Mouse (Mus musculus) small intestine, adult 2 months (tissue): Measurements from ENCODE around the gene Snd1. TPM values are rescaled to one million over a fixed set of nuclear protein-coding genes. Genes with fewer than 3 reads are reported as not detected.

ENCODE experiments used
- H3K27ac ChIP-seq: fragments of 200-500 bp; 2 replicates; pipeline ENCODE4 v1.5.1; 2012; ENCODE audit warnings: low read depth, low read length, control low read depth, inconsistent platforms; ENCODE audit not compliant: insufficient read depth
- H3K27me3 ChIP-seq: fragments of 200-500 bp; 2 replicates; pipeline ENCODE4 v1.6.1; 2012; ENCODE audit warnings: mild to moderate bottlenecking, moderate library complexity, low read length, inconsistent platforms; ENCODE audit not compliant: control insufficient read depth, insufficient read depth
- H3K36me3 ChIP-seq: fragments of 200-500 bp; 2 replicates; pipeline ENCODE4 v1.6.1; 2012; ENCODE audit warnings: mild to moderate bottlenecking, low read length, control low read depth, inconsistent platforms; ENCODE audit not compliant: control insufficient read depth, insufficient read depth
- H3K4me1 ChIP-seq: fragments of 200-500 bp; 2 replicates; pipeline ENCODE4 v1.6.1; 2012; ENCODE audit warnings: low read length, inconsistent platforms, mixed read lengths; ENCODE audit not compliant: control insufficient read depth, insufficient read depth, insufficient read length
- H3K4me3 ChIP-seq: fragments of 200-500 bp; 2 replicates; pipeline ENCODE4 v1.5.1; 2012; ENCODE audit warnings: low read depth, mild to moderate bottlenecking, control low read depth, inconsistent platforms, low read length, moderate library complexity
- CTCF ChIP-seq: fragments of 200-500 bp; IDR thresholded peaks from 2 replicates; pipeline ENCODE4 v1.5.1; 2012; ENCODE audit warnings: low read depth, mild to moderate bottlenecking, control low read depth, inconsistent platforms, low read length, moderate library complexity, mixed read lengths; ENCODE audit not compliant: insufficient replicate concordance, insufficient read length; ENCODE audit errors: extremely low read depth
- POLR2A ChIP-seq: fragments of 200-500 bp; IDR thresholded peaks from 2 replicates; pipeline ENCODE4 v1.6.1; 2012; ENCODE audit warnings: low read depth, mild to moderate bottlenecking, control low read depth, inconsistent platforms, low read length, moderate library complexity
- WGBS: fragments of 180-500 bp; shearing (Covaris S2); methylation state at CpG from one replicate; pipeline ENCODE4 v1.1.7; 2018; 5-methylcytosine and 5-hydroxymethylcytosine counted together
- polyA plus RNA-seq: library from polyadenylated mRNA; depleted of rRNA; stranded (reverse); fragments of >200 nt; gene quantifications from 2 replicates; pipeline ENCODE4 v1.2.3, GENCODE M21; 2012

Gene Snd1
- polyA plus RNA-seq, 1 experiment: 77.7 TPM

- TF ChIP-seq CTCF (no peak), POLR2A (no peak)
- H3K4me1 ChIP-seq: no peaks in the 10 kb centered on the region
- no peaks in the 10 kb centered on the region for H3K27me3 ChIP-seq
- H3K36me3 ChIP-seq: no peaks in the 10 kb centered on the region
- 85% methylated on average over 2 of the region's 2 CpGs for WGBS
- no peak overlapping the region for H3K27ac ChIP-seq
- no peak overlapping the region for H3K4me3 ChIP-seq
Observed at GRCm38 (mm10) chr6:28814895-28815294, 340.0 kb downstream of the Snd1 start.

GRCm38 (mm10) chr6:28817039-28817438 lies 342.1 kb downstream of the Snd1 start:
- TF ChIP-seq POLR2A (no peak), CTCF (no peak)
- Histone ChIP-seq H3K4me3 (no peak overlapping the region), H3K27ac (no peak overlapping the region), H3K27me3 (no peaks in the 10 kb centered on the region), H3K36me3 (no peaks in the 10 kb centered on the region), H3K4me1 (no peaks in the 10 kb centered on the region)
- 78% methylated on average over 9 of the region's 9 CpGs for WGBS

- 88% methylated on average over 13 of the region's 13 CpGs for WGBS
- no peaks in the 10 kb centered on the region for H3K4me1 ChIP-seq
- no peaks in the 10 kb centered on the region for H3K27me3 ChIP-seq
- H3K4me3 ChIP-seq: no peak overlapping the region
- no peaks in the 10 kb centered on the region for H3K36me3 ChIP-seq
- no peak overlapping the region for H3K27ac ChIP-seq
- TF ChIP-seq POLR2A (no peak), CTCF (no peak)
Observed at GRCm38 (mm10) chr6:28819509-28820358, 344.8 kb downstream of the Snd1 start.

- H3K4me1 ChIP-seq: no peaks in the 10 kb centered on the region
- H3K4me3 ChIP-seq: no peak overlapping the region
- H3K27me3 ChIP-seq: no peaks in the 10 kb centered on the region
- H3K36me3 ChIP-seq: no peaks in the 10 kb centered on the region
- WGBS: 85% methylated on average over 3 of the region's 3 CpGs
- no peak overlapping the region for H3K27ac ChIP-seq
- TF ChIP-seq CTCF: no peak
Observed at GRCm38 (mm10) chr6:28822296-28822695, 347.4 kb downstream of the Snd1 start.

- no peak overlapping the region for H3K4me3 ChIP-seq
- WGBS: 87% methylated on average over 3 of the region's 3 CpGs
- no peaks in the 10 kb centered on the region for H3K4me1 ChIP-seq
- H3K27ac ChIP-seq: no peak overlapping the region
- no peaks in the 10 kb centered on the region for H3K36me3 ChIP-seq
- H3K27me3 ChIP-seq: no peaks in the 10 kb centered on the region
- no peak for TF ChIP-seq POLR2A
Observed at GRCm38 (mm10) chr6:28823375-28823774, 348.4 kb downstream of the Snd1 start.

- H3K27ac ChIP-seq: no peak overlapping the region
- WGBS: 90% methylated on average over 5 of the region's 5 CpGs
- no peaks in the 10 kb centered on the region for H3K27me3 ChIP-seq
- TF ChIP-seq POLR2A: no peak
- TF ChIP-seq CTCF: no peak
- H3K36me3 ChIP-seq: no peaks in the 10 kb centered on the region
- no peak overlapping the region for H3K4me3 ChIP-seq
- no peaks in the 10 kb centered on the region for H3K4me1 ChIP-seq
Observed at GRCm38 (mm10) chr6:28823802-28824201, 348.9 kb downstream of the Snd1 start.

- TF ChIP-seq CTCF (no peak), POLR2A (no peak)
- no peaks in the 10 kb centered on the region for H3K27me3 ChIP-seq
- H3K36me3 ChIP-seq: no peaks in the 10 kb centered on the region; the same call in 1 of the 2 replicates
- H3K27ac ChIP-seq: no peak overlapping the region
- WGBS: 87% methylated on average over 3 of the region's 3 CpGs
- no peak overlapping the region for H3K4me3 ChIP-seq
- no peaks in the 10 kb centered on the region for H3K4me1 ChIP-seq
Observed at GRCm38 (mm10) chr6:28825894-28826293, 351.0 kb downstream of the Snd1 start.
